Mouse (Mus musculus) cortical plate, adult 2 months (tissue): ENCODE data around the gene Vmn2r25. TPM values are rescaled to one million over a fixed set of nuclear protein-coding genes. Genes with fewer than 3 reads are reported as not detected.
"Not testable (repeated sequence)": the region's sequence is repeated elsewhere in the genome, so short reads cannot be mapped to it uniquely, and the experiment has no call there.

ENCODE experiments used
- H3K27ac ChIP-seq: fragments of 200-500 bp; 2 replicates; pipeline ENCODE4 v1.5.1; 2012; ENCODE audit warnings: low read length, control low read depth, inconsistent platforms; ENCODE audit not compliant: insufficient read depth
- H3K4me1 ChIP-seq: fragments of 200-500 bp; 2 replicates; pipeline ENCODE4 v1.6.1; 2011; ENCODE audit warnings: low read length; ENCODE audit not compliant: control insufficient read depth, insufficient read depth
- H3K4me3 ChIP-seq: fragments of 200-500 bp; 2 replicates; pipeline ENCODE4 v1.5.1; 2011; ENCODE audit warnings: mild to moderate bottlenecking, low read length, control low read depth; ENCODE audit not compliant: insufficient read depth
- CTCF ChIP-seq: fragments of 200-500 bp; IDR thresholded peaks from 2 replicates; pipeline ENCODE4 v1.5.1; 2011; ENCODE audit warnings: mild to moderate bottlenecking, control low read depth, low read length; ENCODE audit not compliant: insufficient read depth; ENCODE audit errors: extremely low read depth
- POLR2A ChIP-seq: fragments of 200-500 bp; IDR thresholded peaks from 2 replicates; pipeline ENCODE4 v1.6.1; 2011; ENCODE audit warnings: mild to moderate bottlenecking, low read length, control low read depth; ENCODE audit not compliant: insufficient read depth; ENCODE audit errors: extremely low read depth
- polyA plus RNA-seq: library from polyadenylated mRNA; depleted of rRNA; stranded (reverse); fragments of >200 nt; gene quantifications from 2 replicates; pipeline ENCODE4 v1.2.3, GENCODE M21; 2012; rRNA removed

Vmn2r25 gene
- not detected in 2 replicates for polyA plus RNA-seq

- H3K27ac ChIP-seq = not testable (repeated sequence)
Observed at GRCm38 (mm10) chr6:123853363-123853762, at the start of gene Vmn2r25. Gene Vmn2r25, minus strand, starts transcription at chr6:123853463.

DNA sequence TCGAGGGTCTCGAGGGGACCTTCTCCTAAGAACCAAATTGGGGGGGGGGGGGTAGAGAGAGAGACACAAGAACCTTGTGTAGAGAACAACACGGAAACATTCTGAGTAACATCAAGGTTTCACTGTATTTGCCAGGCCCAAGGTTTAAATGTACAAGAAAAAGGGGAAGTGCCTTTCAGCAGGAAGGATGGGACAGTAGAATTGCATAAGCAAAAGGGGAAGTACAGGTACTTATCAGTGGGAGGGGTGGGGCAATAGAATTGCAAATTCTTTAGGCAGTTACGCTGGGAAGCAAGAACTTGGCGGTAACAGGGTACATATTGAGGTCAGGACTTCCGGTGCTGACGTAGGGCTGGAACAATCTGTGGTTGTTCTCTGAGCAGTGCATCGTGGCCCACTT is 33.3 kb downstream of the Vmn2r25 start:
- Histone ChIP-seq H3K27ac (no peak overlapping the region), H3K4me1 (no peaks in the 10 kb centered on the region), H3K4me3 (no peak overlapping the region)
- TF ChIP-seq CTCF (no peak), POLR2A (no peak)

More at GRCm38 (mm10) chr6:123853363-123853762, at the start of gene Vmn2r25:
- not testable (repeated sequence) for H3K4me1 ChIP-seq, H3K4me3 ChIP-seq

DNA sequence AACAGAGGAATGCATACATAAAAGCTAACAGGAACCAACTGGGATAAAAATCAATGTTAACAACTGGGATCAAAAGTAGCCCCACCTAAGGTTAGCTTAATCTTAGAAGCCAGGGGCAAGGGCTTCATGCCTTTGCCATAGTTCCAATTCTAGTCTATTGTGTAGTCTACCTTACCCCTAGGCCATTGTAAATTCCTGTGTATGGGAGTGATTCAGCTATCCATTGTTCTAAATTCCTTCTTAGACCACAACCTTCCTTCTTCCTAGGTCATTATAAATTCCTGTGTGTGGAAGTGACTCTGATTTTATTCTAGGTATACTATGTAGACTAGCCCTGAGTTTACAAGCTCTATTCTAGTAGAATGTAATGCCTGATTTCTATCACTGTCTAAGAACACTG is 43.0 kb downstream of the Vmn2r25 start:
- H3K27ac ChIP-seq, H3K4me3 ChIP-seq, H3K4me1 ChIP-seq: not testable (repeated sequence)

- Histone ChIP-seq H3K4me3 (no peak overlapping the region), H3K4me1 (no peaks in the 10 kb centered on the region), H3K27ac (no peak overlapping the region)
- no peak for TF ChIP-seq POLR2A
- TF ChIP-seq CTCF = no peak
Observed at GRCm38 (mm10) chr6:123793746-123794145, 59.5 kb downstream of the Vmn2r25 start.

DNA sequence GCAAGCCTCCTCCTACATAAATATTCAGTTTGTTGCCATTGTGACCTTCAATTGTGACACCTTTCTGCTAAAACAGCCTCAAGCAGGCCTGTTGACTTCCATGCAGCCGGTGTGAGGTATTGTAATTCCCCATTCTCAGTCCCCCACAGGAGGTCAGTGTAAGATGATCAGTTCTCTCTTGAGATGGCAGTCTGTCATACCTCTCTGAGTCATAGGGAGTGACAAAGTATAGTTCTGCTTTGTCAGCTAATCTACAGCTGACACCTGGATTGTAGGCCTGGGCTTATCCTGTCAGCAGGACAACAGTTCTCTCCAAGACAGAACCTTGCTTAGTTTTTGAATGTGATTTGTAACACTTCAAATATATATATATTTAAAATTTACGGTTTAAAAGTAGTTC is 68.4 kb downstream of the Vmn2r25 start:
- H3K27ac ChIP-seq = no peak overlapping the region
- H3K4me3 ChIP-seq = no peak overlapping the region
- TF ChIP-seq CTCF (no peak), POLR2A (no peak)
- H3K4me1 ChIP-seq = no peaks in the 10 kb centered on the region

DNA sequence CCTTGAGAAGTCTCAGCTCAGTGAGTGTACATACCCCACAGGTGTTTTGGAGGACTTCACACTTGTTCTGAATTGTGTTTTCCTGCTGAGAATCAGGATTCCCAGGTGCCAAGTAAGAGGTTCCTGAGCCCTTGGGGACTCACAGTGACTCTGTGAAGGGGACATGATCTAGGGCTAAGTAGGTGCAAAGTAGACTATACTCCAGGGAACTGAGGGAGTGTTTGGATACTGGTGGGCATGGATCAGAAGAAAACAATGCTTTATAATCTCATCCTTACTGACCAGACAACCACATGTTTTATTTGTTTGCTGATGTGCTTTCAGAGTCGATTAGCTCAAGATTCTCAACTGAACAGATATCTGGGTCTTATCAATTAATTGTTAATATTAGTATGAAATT is 74.7 kb downstream of the Vmn2r25 start, which contains the start of gene Vmn2r24:
TSS of gene Vmn2r24 (plus strand) at position 301 of the 400 bp plus-strand sequence.
- H3K4me3 ChIP-seq = no peak within 1 kb of the TSS
- TF ChIP-seq CTCF (no peak), POLR2A (no peak)
- H3K4me1 ChIP-seq = no peaks in the 10 kb centered on the region
- no peak within 1 kb of the TSS for H3K27ac ChIP-seq

Other genes starting within 250 kb of the Vmn2r25 start
- not detected in 2 replicates for gene Vmn2r22, start 202.7 kb downstream of the Vmn2r25 start, polyA plus RNA-seq
- not detected in 2 replicates for gene Vmn2r23, start 150.8 kb downstream of the Vmn2r25 start, polyA plus RNA-seq
- gene Vmn2r24, start 74.6 kb downstream of the Vmn2r25 start, polyA plus RNA-seq = not detected in 2 replicates
- not detected in 2 replicates for gene Vmn2r26, start 171.1 kb upstream of the Vmn2r25 start, polyA plus RNA-seq